Mouse (Mus musculus): Measurements from ENCODE around the gene Miip. TPM values are rescaled to one million over a fixed set of nuclear protein-coding genes. Genes with fewer than 3 reads are reported as not detected.
"Not testable (repeated sequence)": the region's sequence is repeated elsewhere in the genome, so short reads cannot be mapped to it uniquely, and the experiment has no call there.

Gene Miip
- polyA plus RNA-seq, 1 experiment from 2014 or later: 51.3 TPM

GRCm38 (mm10) chr4:147821414-147821813 is 47.2 kb downstream of the Miip start:
- peaks cover 57% of the 10 kb centered on the region for H3K9me3 ChIP-seq (replicated peaks)
- H3K27me3 ChIP-seq; H3K4me1 ChIP-seq; H3K4me3 ChIP-seq (replicated peaks); H3K4me2 ChIP-seq; H3K9ac ChIP-seq; ATAC-seq (replicated peaks; ENCODE audit: low FRiP score); H3K27ac ChIP-seq: not testable (repeated sequence)
- WGBS: 83% methylated on average over 3 of the region's 3 CpGs
- peaks cover 34% of the 10 kb centered on the region for H3K36me3 ChIP-seq

- H3K27me3 ChIP-seq; H3K27ac ChIP-seq; ATAC-seq (replicated peaks; ENCODE audit: low FRiP score); H3K4me2 ChIP-seq; H3K4me1 ChIP-seq; H3K9ac ChIP-seq; H3K4me3 ChIP-seq (replicated peaks): not testable (repeated sequence)
- WGBS: 84% methylated on average over 7 of the region's 7 CpGs
- Histone ChIP-seq H3K36me3 (peaks cover 17% of the 10 kb centered on the region), H3K9me3 (replicated peaks) (peaks cover 44% of the 10 kb centered on the region)
Measured at GRCm38 (mm10) chr4:147819659-147820058, 49.0 kb downstream of the Miip start.

- Histone ChIP-seq H3K9ac (no peak overlapping the region), H3K36me3 (no peaks in the 10 kb centered on the region), H3K27me3 (no peaks in the 10 kb centered on the region), H3K4me3 (replicated peaks) (no peak overlapping the region), H3K9me3 (replicated peaks) (peaks cover 7% of the 10 kb centered on the region; the same call in 1 of the 2 replicates), H3K4me1 (0 out of 2 replicates have a peak, but pooled peaks cover 3% of the 10 kb centered on the region), H3K27ac (no peak overlapping the region), H3K4me2 (no peak overlapping the region)
- WGBS: 78% methylated on average over 2 of the region's 2 CpGs
- ATAC-seq (replicated peaks; ENCODE audit: low FRiP score): no peak
Measured at GRCm38 (mm10) chr4:147814592-147815167, 53.9 kb downstream of the Miip start.

- H3K9me3 ChIP-seq (replicated peaks): peaks cover 4% of the 10 kb centered on the region; the same call in 1 of the 2 replicates
- no peak overlapping the region for H3K27ac ChIP-seq
- peaks cover 8% of the 10 kb centered on the region for H3K4me1 ChIP-seq
- WGBS: 51% methylated on average over 5 of the region's 5 CpGs
- no peak overlapping the region for H3K4me3 ChIP-seq (replicated peaks)
- no peak for ATAC-seq (replicated peaks; ENCODE audit: low FRiP score)
- H3K36me3 ChIP-seq: no peaks in the 10 kb centered on the region
- H3K27me3 ChIP-seq: no peaks in the 10 kb centered on the region
- no peak overlapping the region for H3K9ac ChIP-seq
- H3K4me2 ChIP-seq: no peak overlapping the region
Measured at GRCm38 (mm10) chr4:147813249-147813765, 55.3 kb downstream of the Miip start.

Other genes starting within 250 kb of the Miip start
- gene Zfp979, start 226.3 kb downstream of the Miip start, polyA plus RNA-seq (2015; fragmentation: Nextera tagmentation; extraction: Ambion mirVana): 4.0 TPM in 2 replicates
- gene Zfp534, start 166.3 kb downstream of the Miip start, polyA plus RNA-seq (2015; fragmentation: Nextera tagmentation; extraction: Ambion mirVana): not detected in 2 replicates
- gene Zfp984, start 59.0 kb downstream of the Miip start, polyA plus RNA-seq (2015; fragmentation: Nextera tagmentation; extraction: Ambion mirVana): 8.3 and 9.1 TPM in 2 replicates
- gene Zfp933, start 20.4 kb downstream of the Miip start, polyA plus RNA-seq (2015; fragmentation: Nextera tagmentation; extraction: Ambion mirVana): 4.8 and 5.6 TPM in 2 replicates
- 12.8 and 12.9 TPM in 2 replicates for gene Fv1, start 163 bp upstream of the Miip start, polyA plus RNA-seq (2015; fragmentation: Nextera tagmentation; extraction: Ambion mirVana)
- gene Mfn2, start 35.9 kb upstream of the Miip start, polyA plus RNA-seq (2015; fragmentation: Nextera tagmentation; extraction: Ambion mirVana): 36.9 and 39.0 TPM in 2 replicates
- gene Plod1, start 68.0 kb upstream of the Miip start, polyA plus RNA-seq (2015; fragmentation: Nextera tagmentation; extraction: Ambion mirVana): 47.2 and 56.0 TPM in 2 replicates
- gene 2510039O18Rik, start 72.1 kb upstream of the Miip start, polyA plus RNA-seq (2015; fragmentation: Nextera tagmentation; extraction: Ambion mirVana): 15.3 and 17.0 TPM in 2 replicates
- gene Nppb, start 117.0 kb upstream of the Miip start, polyA plus RNA-seq (2015; fragmentation: Nextera tagmentation; extraction: Ambion mirVana): not detected in 2 replicates
- gene Nppa, start 131.9 kb upstream of the Miip start, polyA plus RNA-seq (2015; fragmentation: Nextera tagmentation; extraction: Ambion mirVana): 0.31 TPM in 1 of 2 replicates, not detected in the other
- 6.4 and 6.6 TPM in 2 replicates for gene Clcn6, start 170.0 kb upstream of the Miip start, polyA plus RNA-seq (2015; fragmentation: Nextera tagmentation; extraction: Ambion mirVana)
- gene Mthfr, start 170.3 kb upstream of the Miip start, polyA plus RNA-seq (2015; fragmentation: Nextera tagmentation; extraction: Ambion mirVana): 23.6 and 24.1 TPM in 2 replicates
- gene Agtrap, start 219.2 kb upstream of the Miip start, polyA plus RNA-seq (2015; fragmentation: Nextera tagmentation; extraction: Ambion mirVana): 20.6 and 24.4 TPM in 2 replicates